Mouse (Mus musculus) limb, embryonic 13.5 days (tissue): ENCODE data around the gene Rims1. TPM values are rescaled to one million over a fixed set of nuclear protein-coding genes. Genes with fewer than 3 reads are reported as not detected.

Experiments used
- ATAC-seq: fragments of 200-750 bp; cut with Nextera tagmentation; 2 replicates; pipeline ENCODE4 v1.8.0; 2017; ENCODE audit warnings: low read depth, moderate number of reproducible peaks, moderate TSS enrichment; ENCODE audit not compliant: low FRiP score
- H3K27ac ChIP-seq: fragments of 300-500 bp; sonication (generic); 2 replicates; pipeline ENCODE4 v1.5.1; 2015; ENCODE audit warnings: inconsistent platforms, mild to moderate bottlenecking, moderate library complexity
- H3K27me3 ChIP-seq: fragments of 300-500 bp; sonication (generic); 2 replicates; pipeline ENCODE4 v1.6.1; 2015; ENCODE audit warnings: mild to moderate bottlenecking, inconsistent platforms
- H3K36me3 ChIP-seq: fragments of 300-500 bp; sonication (generic); 2 replicates; pipeline ENCODE4 v1.6.1; 2015; ENCODE audit warnings: inconsistent platforms, mild to moderate bottlenecking, moderate library complexity
- H3K4me1 ChIP-seq: fragments of 300-500 bp; sonication (generic); 2 replicates; pipeline ENCODE4 v1.6.1; 2015; ENCODE audit warnings: inconsistent platforms
- H3K4me2 ChIP-seq: fragments of 300-500 bp; sonication (generic); replicated peaks from 2 replicates; pipeline ENCODE4 v1.6.1; 2015; ENCODE audit warnings: inconsistent platforms, mild to moderate bottlenecking, moderate library complexity
- H3K4me3 ChIP-seq: fragments of 300-500 bp; sonication (generic); 2 replicates; pipeline ENCODE4 v1.5.1; 2015; ENCODE audit warnings: moderate library complexity, mild to moderate bottlenecking, inconsistent platforms
- H3K9ac ChIP-seq: fragments of 300-500 bp; sonication (generic); 2 replicates; pipeline ENCODE4 v1.6.1; 2015; ENCODE audit warnings: mild to moderate bottlenecking, inconsistent platforms
- H3K9me3 ChIP-seq: fragments of 300-500 bp; sonication (generic); 2 replicates; pipeline ENCODE4 v1.6.1; 2016; ENCODE audit warnings: inconsistent platforms
- WGBS: fragments of 180-500 bp; shearing (Covaris S2); methylation state at CpG from one replicate; pipeline ENCODE4 v1.1.7; 2015; 5-methylcytosine and 5-hydroxymethylcytosine counted together
- polyA plus RNA-seq: library from polyadenylated mRNA; unstranded; fragments of >200 nt; fragmentation: Nextera tagmentation; extraction: Ambion mirVana; gene quantifications from 2 replicates; pipeline ENCODE4 v1.2.1, GENCODE M21; 2015

The Rims1 gene
- polyA plus RNA-seq, 1 experiment from 2014 or later = 1.2 TPM

- Histone ChIP-seq H3K27ac (no peak overlapping the region), H3K27me3 (no peaks in the 10 kb centered on the region), H3K36me3 (no peaks in the 10 kb centered on the region), H3K9me3 (no peaks in the 10 kb centered on the region), H3K4me3 (no peak overlapping the region), H3K4me1 (peaks cover 3% of the 10 kb centered on the region; the same call in 1 of the 2 replicates), H3K4me2 (no peak overlapping the region), H3K9ac (no peak overlapping the region)
- ATAC-seq = no peak
- 84% methylated on average over 5 of the region's 5 CpGs for WGBS
Measured at GRCm38 (mm10) chr1:22762780-22763179, 43.0 kb downstream of the Rims1 start.

GRCm38 (mm10) chr1:22750536-22750935, 55.3 kb downstream of the Rims1 start:
- no peaks in the 10 kb centered on the region for H3K9me3 ChIP-seq
- no peak overlapping the region for H3K9ac ChIP-seq
- no peaks in the 10 kb centered on the region for H3K4me1 ChIP-seq
- H3K27me3 ChIP-seq = no peaks in the 10 kb centered on the region
- H3K27ac ChIP-seq = no peak overlapping the region
- no peak overlapping the region for H3K4me3 ChIP-seq
- H3K4me2 ChIP-seq = no peak overlapping the region
- H3K36me3 ChIP-seq = no peaks in the 10 kb centered on the region
- WGBS = 77% methylated on average over 2 of the region's 2 CpGs
- ATAC-seq = no peak

GRCm38 (mm10) chr1:22744655-22745054, 61.1 kb downstream of the Rims1 start:
- Histone ChIP-seq H3K4me1 (no peaks in the 10 kb centered on the region), H3K27ac (no peak overlapping the region), H3K9me3 (no peaks in the 10 kb centered on the region), H3K4me3 (no peak overlapping the region), H3K27me3 (no peaks in the 10 kb centered on the region), H3K9ac (no peak overlapping the region), H3K4me2 (no peak overlapping the region), H3K36me3 (no peaks in the 10 kb centered on the region)
- WGBS = 86% methylated on average over 5 of the region's 5 CpGs
- no peak for ATAC-seq

- no peak overlapping the region for H3K4me3 ChIP-seq
- no peaks in the 10 kb centered on the region for H3K27me3 ChIP-seq
- H3K27ac ChIP-seq = no peak overlapping the region
- no peak for ATAC-seq
- no peaks in the 10 kb centered on the region for H3K36me3 ChIP-seq
- 89% methylated on average over 6 of the region's 6 CpGs for WGBS
- H3K4me2 ChIP-seq = no peak overlapping the region
- H3K4me1 ChIP-seq = no peaks in the 10 kb centered on the region
- no peak overlapping the region for H3K9ac ChIP-seq
- no peaks in the 10 kb centered on the region for H3K9me3 ChIP-seq
Measured at GRCm38 (mm10) chr1:22737491-22737890, 68.3 kb downstream of the Rims1 start.

- Histone ChIP-seq H3K27me3 (no peaks in the 10 kb centered on the region), H3K36me3 (no peaks in the 10 kb centered on the region), H3K27ac (no peak overlapping the region), H3K4me2 (no peak overlapping the region), H3K4me3 (no peak overlapping the region), H3K9ac (no peak overlapping the region), H3K4me1 (no peaks in the 10 kb centered on the region), H3K9me3 (no peaks in the 10 kb centered on the region)
- 87% methylated on average over 2 of the region's 2 CpGs for WGBS
- no peak for ATAC-seq
Measured at GRCm38 (mm10) chr1:22734429-22734828, 71.4 kb downstream of the Rims1 start.

- Histone ChIP-seq H3K9ac (no peak overlapping the region), H3K9me3 (no peaks in the 10 kb centered on the region), H3K27me3 (no peaks in the 10 kb centered on the region), H3K4me1 (no peaks in the 10 kb centered on the region), H3K4me2 (no peak overlapping the region), H3K4me3 (no peak overlapping the region), H3K36me3 (no peaks in the 10 kb centered on the region), H3K27ac (no peak overlapping the region)
- ATAC-seq = no peak
- WGBS = 88% methylated on average over 1 of the region's 1 CpGs
Measured at GRCm38 (mm10) chr1:22733281-22733680, 72.5 kb downstream of the Rims1 start.

GRCm38 (mm10) chr1:22728207-22728606, 77.6 kb downstream of the Rims1 start:
- Histone ChIP-seq H3K4me1 (no peaks in the 10 kb centered on the region), H3K36me3 (no peaks in the 10 kb centered on the region), H3K9ac (no peak overlapping the region), H3K9me3 (no peaks in the 10 kb centered on the region), H3K27ac (no peak overlapping the region), H3K27me3 (no peaks in the 10 kb centered on the region), H3K4me3 (no peak overlapping the region), H3K4me2 (no peak overlapping the region)
- no peak for ATAC-seq
- WGBS = 66% methylated on average over 4 of the region's 4 CpGs

- no peak overlapping the region for H3K27ac ChIP-seq
- no peaks in the 10 kb centered on the region for H3K4me1 ChIP-seq
- H3K4me2 ChIP-seq = no peak overlapping the region
- H3K27me3 ChIP-seq = no peaks in the 10 kb centered on the region
- no peaks in the 10 kb centered on the region for H3K9me3 ChIP-seq
- H3K36me3 ChIP-seq = no peaks in the 10 kb centered on the region
- H3K4me3 ChIP-seq = no peak overlapping the region
- no peak for ATAC-seq
- no peak overlapping the region for H3K9ac ChIP-seq
Measured at GRCm38 (mm10) chr1:22721706-22722105, 84.1 kb downstream of the Rims1 start.

- no peak overlapping the region for H3K4me3 ChIP-seq
- no peak for ATAC-seq
- H3K27ac ChIP-seq = no peak overlapping the region
- H3K36me3 ChIP-seq = no peaks in the 10 kb centered on the region
- no peaks in the 10 kb centered on the region for H3K27me3 ChIP-seq
- no peak overlapping the region for H3K4me2 ChIP-seq
- H3K9ac ChIP-seq = no peak overlapping the region
- 63% methylated on average over 2 of the region's 2 CpGs for WGBS
- no peaks in the 10 kb centered on the region for H3K9me3 ChIP-seq
- no peaks in the 10 kb centered on the region for H3K4me1 ChIP-seq
Measured at GRCm38 (mm10) chr1:22720714-22721113, 85.1 kb downstream of the Rims1 start.

- no peak for ATAC-seq
- 66% methylated on average over 2 of the region's 2 CpGs for WGBS
- no peaks in the 10 kb centered on the region for H3K36me3 ChIP-seq
Measured at GRCm38 (mm10) chr1:22709461-22709860, 96.3 kb downstream of the Rims1 start.

GRCm38 (mm10) chr1:22695046-22695445, 110.7 kb downstream of the Rims1 start:
- no peak for ATAC-seq
- 53% methylated on average over 1 of the region's 1 CpGs for WGBS
- Histone ChIP-seq H3K36me3 (no peaks in the 10 kb centered on the region), H3K27ac (no peak overlapping the region), H3K4me3 (no peak overlapping the region), H3K9me3 (no peaks in the 10 kb centered on the region), H3K27me3 (no peaks in the 10 kb centered on the region), H3K9ac (no peak overlapping the region), H3K4me2 (no peak overlapping the region), H3K4me1 (no peaks in the 10 kb centered on the region)

More at GRCm38 (mm10) chr1:22709461-22709860, 96.3 kb downstream of the Rims1 start:
- H3K4me2 ChIP-seq = no peak overlapping the region
- no peaks in the 10 kb centered on the region for H3K27me3 ChIP-seq
- H3K4me3 ChIP-seq = no peak overlapping the region
- no peak overlapping the region for H3K27ac ChIP-seq
- no peaks in the 10 kb centered on the region for H3K4me1 ChIP-seq
- H3K9ac ChIP-seq = no peak overlapping the region
- H3K9me3 ChIP-seq = no peaks in the 10 kb centered on the region

- Histone ChIP-seq H3K9me3 (no peaks in the 10 kb centered on the region), H3K27ac (no peak overlapping the region), H3K27me3 (no peaks in the 10 kb centered on the region), H3K4me2 (no peak overlapping the region), H3K36me3 (no peaks in the 10 kb centered on the region), H3K4me1 (no peaks in the 10 kb centered on the region), H3K9ac (no peak overlapping the region), H3K4me3 (no peak overlapping the region)
- no peak for ATAC-seq
- WGBS = 79% methylated on average over 2 of the region's 2 CpGs
Measured at GRCm38 (mm10) chr1:22694514-22694913, 111.3 kb downstream of the Rims1 start.

- Histone ChIP-seq H3K36me3 (no peaks in the 10 kb centered on the region), H3K4me3 (no peak overlapping the region), H3K27me3 (no peaks in the 10 kb centered on the region), H3K9me3 (no peaks in the 10 kb centered on the region), H3K9ac (no peak overlapping the region), H3K4me2 (no peak overlapping the region), H3K27ac (no peak overlapping the region), H3K4me1 (no peaks in the 10 kb centered on the region)
- WGBS = 80% methylated on average over 4 of the region's 4 CpGs
- no peak for ATAC-seq
Measured at GRCm38 (mm10) chr1:22683455-22683854, 122.3 kb downstream of the Rims1 start.
